Mouse (Mus musculus) layer of hippocampus, adult 11-12 months (tissue): ENCODE measurements at regions not wholly inside any gene's neighbourhood (a gene's known extent, or its start where the extent isn't known, plus 50 kb on each side); places are given as distances from the start of the nearest gene placed in this dataset.
A peak's percentile ranks its signal among the peaks of the same experiment; 100 is the strongest.

Experiments used
- DNase-seq: peaks from one replicate; pipeline ENCODE4 v3.0.0; 2022; ENCODE audit warnings: low spot score

- DNase-seq: no peak
Measured at GRCm38 (mm10) chr6:147416592-147416991, 59.0 kb upstream of the Ccdc91 start.

- DNase-seq: no peak
Measured at GRCm38 (mm10) chr6:147413713-147414112, 61.9 kb upstream of the Ccdc91 start.

GRCm38 (mm10) chr6:147397984-147398383 is 77.6 kb upstream of the Ccdc91 start:
- DNase-seq: no peak

GRCm38 (mm10) chr6:147391425-147392158 is 84.0 kb upstream of the Ccdc91 start:
- DNase-seq: no peak

- no peak for DNase-seq
Measured at GRCm38 (mm10) chr6:147390499-147390898, 85.1 kb upstream of the Ccdc91 start.

GRCm38 (mm10) chr6:147388727-147389126 is 86.9 kb upstream of the Ccdc91 start:
- no peak for DNase-seq

- no peak for DNase-seq
Measured at GRCm38 (mm10) chr6:147385606-147386005, 90.0 kb upstream of the Ccdc91 start.

GRCm38 (mm10) chr6:147380519-147380918 is 95.1 kb upstream of the Ccdc91 start:
- DNase-seq: no peak

GRCm38 (mm10) chr6:147377679-147378078 is 97.9 kb upstream of the Ccdc91 start:
- DNase-seq: no peak

GRCm38 (mm10) chr6:147371737-147372136 is 103.9 kb upstream of the Ccdc91 start:
- no peak for DNase-seq

GRCm38 (mm10) chr6:147371336-147371735 is 104.3 kb upstream of the Ccdc91 start:
- no peak for DNase-seq

- DNase-seq: no peak
Measured at GRCm38 (mm10) chr6:147362842-147363241, 98.9 kb upstream of the Pthlh start.

GRCm38 (mm10) chr6:147357031-147357430 is 93.0 kb upstream of the Pthlh start:
- no peak for DNase-seq

GRCm38 (mm10) chr6:147356570-147356969 is 92.6 kb upstream of the Pthlh start:
- DNase-seq: no peak

- no peak for DNase-seq
Measured at GRCm38 (mm10) chr6:147349566-147350237, 85.7 kb upstream of the Pthlh start.

- no peak for DNase-seq
Measured at GRCm38 (mm10) chr6:147348621-147349020, 84.6 kb upstream of the Pthlh start.

- DNase-seq: no peak
Measured at GRCm38 (mm10) chr6:147341042-147341441, 77.1 kb upstream of the Pthlh start.

- no peak for DNase-seq
Measured at GRCm38 (mm10) chr6:147332976-147333375, 69.0 kb upstream of the Pthlh start.

GRCm38 (mm10) chr6:147329201-147329600 is 65.2 kb upstream of the Pthlh start:
- peak; percentile 81 for DNase-seq

GRCm38 (mm10) chr6:147324336-147324735 is 60.4 kb upstream of the Pthlh start:
- no peak for DNase-seq

GRCm38 (mm10) chr6:147318106-147318505 is 54.1 kb upstream of the Pthlh start:
- no peak for DNase-seq

GRCm38 (mm10) chr6:147316702-147317468 is 52.9 kb upstream of the Pthlh start:
- DNase-seq: no peak

GRCm38 (mm10) chr6:147316140-147316539 is 52.2 kb upstream of the Pthlh start:
- DNase-seq: no peak
